Mouse (Mus musculus) E14TG2a.4 (cell line): ENCODE data around the gene Ppp1r15b.

ENCODE experiments used
- CTCF ChIP-seq: conservative IDR thresholded peaks from 2 replicates; pipeline ENCODE4 v1.5.1; 2014; ENCODE audit warnings: low read length
- NANOG ChIP-seq: IDR thresholded peaks from 2 replicates; pipeline ENCODE4 v1.6.1; 2014; ENCODE audit warnings: borderline replicate concordance, low read length, mixed read lengths
- POU5F1 ChIP-seq: IDR thresholded peaks from 2 replicates; pipeline ENCODE4 v1.6.1; 2014; ENCODE audit warnings: low read length, borderline replicate concordance

DNA sequence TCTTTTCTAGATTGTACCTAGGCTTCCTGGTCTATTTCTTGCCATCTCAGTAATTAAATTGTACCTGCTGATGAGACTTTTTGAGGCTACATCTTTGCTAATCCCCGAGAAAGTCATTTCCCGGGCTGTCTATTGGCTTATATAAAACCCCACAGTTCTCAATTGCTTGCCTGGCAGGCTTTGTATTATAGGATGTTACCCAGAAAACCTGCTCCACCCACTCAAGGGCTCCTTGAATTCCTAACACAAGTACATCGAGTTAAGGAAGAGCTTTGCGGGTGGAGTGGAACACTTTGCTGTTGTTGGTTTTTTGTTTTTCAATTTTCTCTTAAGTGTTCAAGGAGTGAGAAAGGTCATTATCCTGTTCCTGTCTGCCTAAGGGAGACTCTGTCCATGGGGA, 41.5 kb upstream of the Ppp1r15b start:
- TF ChIP-seq NANOG (no peak), CTCF (no peak), POU5F1 (no peak)
